Mouse (Mus musculus) midbrain, embryonic 13.5 days (tissue): ENCODE data around the gene Adgrf5. TPM values are rescaled to one million over a fixed set of nuclear protein-coding genes. Genes with fewer than 3 reads are reported as not detected.
"Not testable (repeated sequence)": the region's sequence is repeated elsewhere in the genome, so short reads cannot be mapped to it uniquely, and the experiment has no call there.

Source experiments
- ATAC-seq: fragments of 200-750 bp; cut with Nextera tagmentation; 2 replicates; pipeline ENCODE4 v1.8.0; 2017; ENCODE audit warnings: mild to moderate bottlenecking, moderate TSS enrichment, moderate library complexity
- H3K27ac ChIP-seq: fragments of 300-500 bp; sonication (generic); 2 replicates; pipeline ENCODE4 v1.5.1; 2015; ENCODE audit warnings: inconsistent platforms, mild to moderate bottlenecking, moderate library complexity
- H3K27me3 ChIP-seq: fragments of 300-500 bp; sonication (generic); 2 replicates; pipeline ENCODE4 v1.6.1; 2015; ENCODE audit warnings: mild to moderate bottlenecking, inconsistent platforms
- H3K36me3 ChIP-seq: fragments of 300-500 bp; sonication (generic); 2 replicates; pipeline ENCODE4 v1.6.1; 2015; ENCODE audit warnings: mild to moderate bottlenecking, inconsistent platforms
- H3K4me1 ChIP-seq: fragments of 300-500 bp; sonication (generic); replicated peaks from 2 replicates; pipeline ENCODE4 v1.6.1; 2015; ENCODE audit warnings: inconsistent platforms
- H3K4me2 ChIP-seq: fragments of 300-500 bp; sonication (generic); replicated peaks from 2 replicates; pipeline ENCODE4 v1.6.1; 2015; ENCODE audit warnings: moderate library complexity, mild to moderate bottlenecking, inconsistent platforms
- H3K4me3 ChIP-seq: fragments of 300-500 bp; sonication (generic); replicated peaks from 2 replicates; pipeline ENCODE4 v1.5.1; 2015; ENCODE audit warnings: mild to moderate bottlenecking, inconsistent platforms
- H3K9ac ChIP-seq: fragments of 300-500 bp; sonication (generic); replicated peaks from 2 replicates; pipeline ENCODE4 v1.6.1; 2015; ENCODE audit warnings: mild to moderate bottlenecking, inconsistent platforms
- H3K9me3 ChIP-seq: fragments of 300-500 bp; sonication (generic); 2 replicates; pipeline ENCODE4 v1.6.1; 2016; ENCODE audit warnings: mild to moderate bottlenecking, inconsistent platforms
- WGBS: fragments of 180-500 bp; shearing (Covaris S2); methylation state at CpG from one replicate; pipeline ENCODE4 v1.1.7; 2015; 5-methylcytosine and 5-hydroxymethylcytosine counted together
- polyA plus RNA-seq: library from polyadenylated mRNA; unstranded; fragments of >200 nt; fragmentation: Nextera tagmentation; extraction: Ambion mirVana; gene quantifications from 2 replicates; pipeline ENCODE4 v1.2.1, GENCODE M21; 2015

The Adgrf5 gene
- polyA plus RNA-seq, 1 experiment from 2014 or later = 8.6 TPM

DNA sequence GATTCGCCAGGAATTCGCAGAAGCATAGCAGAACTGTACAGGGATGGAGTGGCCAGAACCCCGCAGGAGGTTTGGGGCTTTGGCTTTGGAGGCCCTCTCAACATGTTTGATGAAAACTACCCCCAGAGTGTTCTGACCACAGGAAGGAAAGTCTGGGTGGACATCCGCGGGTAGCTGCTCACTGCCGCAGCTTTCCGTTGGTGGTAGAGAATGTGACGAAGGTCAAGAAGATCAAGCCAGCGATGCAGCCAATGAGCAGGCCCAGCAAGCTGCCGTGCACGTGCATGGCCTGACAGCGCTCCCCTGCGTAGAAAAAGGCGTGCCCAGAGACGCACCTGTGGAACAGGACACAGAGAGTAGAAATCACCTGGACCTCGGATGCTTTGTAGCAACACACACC is 114.5 kb downstream of the Adgrf5 start:
- Histone ChIP-seq H3K27ac (no peak overlapping the region), H3K4me2 (no peak overlapping the region), H3K27me3 (no peaks in the 10 kb centered on the region), H3K4me3 (no peak overlapping the region), H3K9me3 (no peaks in the 10 kb centered on the region), H3K36me3 (no peaks in the 10 kb centered on the region), H3K9ac (no peak overlapping the region), H3K4me1 (no peaks in the 10 kb centered on the region)
- ATAC-seq = no peak
- 92% methylated on average over 16 of the region's 16 CpGs for WGBS

- no peak overlapping the region for H3K4me3 ChIP-seq
- H3K27ac ChIP-seq = no peak overlapping the region
- no peaks in the 10 kb centered on the region for H3K4me1 ChIP-seq
- no peaks in the 10 kb centered on the region for H3K36me3 ChIP-seq
- ATAC-seq = no peak
- no peak overlapping the region for H3K4me2 ChIP-seq
- no peaks in the 10 kb centered on the region for H3K9me3 ChIP-seq
- H3K27me3 ChIP-seq = no peaks in the 10 kb centered on the region
- H3K9ac ChIP-seq = no peak overlapping the region
Measured at GRCm38 (mm10) chr17:43477621-43478020, 117.4 kb downstream of the Adgrf5 start.

- H3K27ac ChIP-seq = no peak overlapping the region
- no peak overlapping the region for H3K9ac ChIP-seq
- no peaks in the 10 kb centered on the region for H3K36me3 ChIP-seq
- no peak for ATAC-seq
- H3K9me3 ChIP-seq = no peaks in the 10 kb centered on the region
- H3K4me2 ChIP-seq = no peak overlapping the region
- no peaks in the 10 kb centered on the region for H3K27me3 ChIP-seq
- H3K4me1 ChIP-seq = no peaks in the 10 kb centered on the region
- no peak overlapping the region for H3K4me3 ChIP-seq
- WGBS = 88% methylated on average over 3 of the region's 3 CpGs
Measured at GRCm38 (mm10) chr17:43485982-43486381, 125.7 kb downstream of the Adgrf5 start.

GRCm38 (mm10) chr17:43488439-43489151 is 128.3 kb downstream of the Adgrf5 start:
- Histone ChIP-seq H3K9ac (no peak overlapping the region), H3K4me2 (no peak overlapping the region), H3K27me3 (no peaks in the 10 kb centered on the region), H3K4me3 (no peak overlapping the region), H3K9me3 (no peaks in the 10 kb centered on the region), H3K27ac (no peak overlapping the region), H3K4me1 (no peaks in the 10 kb centered on the region), H3K36me3 (no peaks in the 10 kb centered on the region)
- WGBS = 95% methylated on average over 2 of the region's 2 CpGs
- no peak for ATAC-seq

DNA sequence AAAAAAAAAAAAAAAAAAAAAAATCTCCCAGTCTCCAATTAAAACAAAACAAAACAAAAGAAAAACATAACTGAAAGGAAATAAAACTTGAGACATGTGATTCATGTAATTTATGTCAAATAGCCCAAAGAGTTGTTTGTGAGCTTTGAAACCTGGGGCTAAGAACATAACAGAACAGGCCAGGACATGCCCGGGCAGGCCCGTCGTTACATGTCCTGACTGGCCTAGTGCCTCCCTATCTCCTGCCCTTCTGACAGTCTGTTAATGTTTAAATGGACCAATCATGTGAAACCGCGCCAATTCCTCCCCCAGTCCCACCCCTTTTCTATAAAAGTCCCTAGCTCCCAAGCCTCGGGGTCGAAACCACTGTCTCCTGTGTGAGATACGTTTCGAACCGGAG is 130.1 kb downstream of the Adgrf5 start:
- not testable (repeated sequence) for H3K4me1 ChIP-seq
- 95% methylated on average over 8 of the region's 10 CpGs for WGBS

GRCm38 (mm10) chr17:43495502-43495901 is 135.3 kb downstream of the Adgrf5 start:
- no peak overlapping the region for H3K27ac ChIP-seq
- 86% methylated on average over 5 of the region's 5 CpGs for WGBS
- no peaks in the 10 kb centered on the region for H3K27me3 ChIP-seq
- H3K4me2 ChIP-seq = no peak overlapping the region
- H3K9ac ChIP-seq = no peak overlapping the region
- no peak for ATAC-seq
- H3K9me3 ChIP-seq = no peaks in the 10 kb centered on the region
- no peaks in the 10 kb centered on the region for H3K36me3 ChIP-seq
- no peaks in the 10 kb centered on the region for H3K4me1 ChIP-seq
- no peak overlapping the region for H3K4me3 ChIP-seq

More for the DNA sequence above, 130.1 kb downstream of the Adgrf5 start:
- H3K4me2 ChIP-seq, H3K4me3 ChIP-seq, H3K27ac ChIP-seq, H3K27me3 ChIP-seq, H3K9ac ChIP-seq, H3K36me3 ChIP-seq, H3K9me3 ChIP-seq, ATAC-seq: not testable (repeated sequence)

DNA sequence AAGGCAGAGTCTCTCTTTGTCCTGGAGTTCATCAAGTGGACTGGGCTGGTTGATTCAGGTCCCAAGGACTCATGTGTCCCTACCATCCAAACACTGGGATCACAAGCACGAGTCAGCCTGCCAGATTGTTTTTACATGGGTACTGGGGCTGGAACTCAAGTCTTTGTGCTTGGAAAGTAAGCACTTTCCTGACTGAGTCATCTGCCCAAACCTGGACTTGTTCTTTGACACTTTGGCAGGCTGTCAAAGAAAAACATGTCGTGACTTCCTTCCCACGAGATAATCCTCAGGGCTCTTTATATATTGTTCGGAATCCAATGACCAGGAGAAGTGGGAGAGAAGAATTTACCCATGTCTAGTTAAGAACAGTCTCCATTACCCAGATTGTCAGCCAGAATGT is 137.3 kb downstream of the Adgrf5 start:
- Histone ChIP-seq H3K9ac (no peak overlapping the region), H3K4me3 (no peak overlapping the region), H3K27me3 (no peaks in the 10 kb centered on the region), H3K36me3 (no peaks in the 10 kb centered on the region), H3K27ac (no peak overlapping the region), H3K4me1 (no peaks in the 10 kb centered on the region), H3K9me3 (no peaks in the 10 kb centered on the region), H3K4me2 (no peak overlapping the region)
- ATAC-seq = no peak
- 85% methylated on average over 4 of the region's 4 CpGs for WGBS

DNA sequence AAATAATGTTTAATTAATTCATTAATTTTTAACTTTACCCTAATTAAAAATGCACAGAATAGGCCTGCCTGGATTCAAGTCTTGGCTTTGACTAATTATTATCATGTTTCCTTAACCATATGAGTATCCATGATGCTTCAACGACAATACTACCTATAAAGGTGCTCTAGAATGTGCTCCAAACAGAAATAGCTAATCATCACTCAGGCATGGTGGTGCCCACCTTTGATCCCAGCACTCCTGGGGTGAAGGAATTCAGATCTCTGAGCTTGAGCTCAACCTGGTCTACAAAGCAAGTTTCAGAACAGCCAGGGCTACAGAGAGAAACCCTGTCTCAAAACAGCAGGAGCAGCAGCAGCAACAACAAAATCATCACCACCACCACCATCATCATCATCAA is 140.3 kb downstream of the Adgrf5 start:
- Histone ChIP-seq H3K27ac (no peak overlapping the region), H3K4me2 (no peak overlapping the region), H3K4me1 (no peaks in the 10 kb centered on the region), H3K9ac (no peak overlapping the region), H3K36me3 (no peaks in the 10 kb centered on the region), H3K9me3 (no peaks in the 10 kb centered on the region), H3K27me3 (no peaks in the 10 kb centered on the region), H3K4me3 (no peak overlapping the region)
- 74% methylated on average over 1 of the region's 1 CpGs for WGBS
- ATAC-seq = no peak

- H3K27ac ChIP-seq = no peak overlapping the region
- H3K4me3 ChIP-seq = no peak overlapping the region
- no peaks in the 10 kb centered on the region for H3K4me1 ChIP-seq
- no peak overlapping the region for H3K4me2 ChIP-seq
- H3K9me3 ChIP-seq = no peaks in the 10 kb centered on the region
- no peak for ATAC-seq
- no peaks in the 10 kb centered on the region for H3K27me3 ChIP-seq
- H3K36me3 ChIP-seq = no peaks in the 10 kb centered on the region
- 84% methylated on average over 3 of the region's 3 CpGs for WGBS
- no peak overlapping the region for H3K9ac ChIP-seq
Measured at GRCm38 (mm10) chr17:43501223-43501622, 141.0 kb downstream of the Adgrf5 start.

DNA sequence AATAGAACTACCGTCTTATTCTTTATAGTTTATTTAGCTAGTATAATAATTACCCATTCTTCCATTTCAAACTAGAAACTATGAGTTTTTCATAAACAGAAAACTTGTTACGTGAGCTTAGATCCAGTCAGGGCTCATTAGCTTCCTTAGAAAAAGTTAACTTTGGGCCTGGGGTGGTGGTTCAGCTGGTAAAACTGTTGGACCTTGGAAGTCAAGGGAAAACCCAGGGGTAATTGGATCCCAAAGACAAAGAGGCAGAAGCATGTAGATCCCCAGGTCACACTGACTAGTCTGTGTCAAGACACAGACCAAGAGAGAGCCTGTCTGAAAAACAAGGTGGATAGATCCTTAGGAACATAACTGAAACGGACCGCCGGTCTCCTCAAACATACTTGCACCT is 141.4 kb downstream of the Adgrf5 start:
- Histone ChIP-seq H3K36me3 (no peaks in the 10 kb centered on the region), H3K9me3 (no peaks in the 10 kb centered on the region), H3K27ac (no peak overlapping the region), H3K9ac (no peak overlapping the region), H3K4me3 (no peak overlapping the region), H3K27me3 (no peaks in the 10 kb centered on the region), H3K4me2 (no peak overlapping the region), H3K4me1 (no peaks in the 10 kb centered on the region)
- ATAC-seq = no peak
- WGBS = 94% methylated on average over 5 of the region's 5 CpGs

GRCm38 (mm10) chr17:43502592-43502991 is 142.3 kb downstream of the Adgrf5 start, which contains the start of gene Mep1a:
Gene Mep1a (minus strand): TSS chr17:43502812.
- no peaks in the 10 kb centered on the region for H3K9me3 ChIP-seq
- H3K36me3 ChIP-seq = no peaks in the 10 kb centered on the region
- H3K9ac ChIP-seq = no peak within 1 kb of the TSS
- H3K4me3 ChIP-seq = no peak within 1 kb of the TSS
- 90% methylated on average over 9 of the region's 9 CpGs for WGBS
- ATAC-seq = no peak
- no peaks in the 10 kb centered on the region for H3K27me3 ChIP-seq
- H3K4me1 ChIP-seq = no peaks in the 10 kb centered on the region
- no peak within 1 kb of the TSS for H3K4me2 ChIP-seq
- H3K27ac ChIP-seq = no peak within 1 kb of the TSS

GRCm38 (mm10) chr17:43503861-43504593 is 143.8 kb downstream of the Adgrf5 start:
- ATAC-seq = no peak
- WGBS = 83% methylated on average over 4 of the region's 4 CpGs

DNA sequence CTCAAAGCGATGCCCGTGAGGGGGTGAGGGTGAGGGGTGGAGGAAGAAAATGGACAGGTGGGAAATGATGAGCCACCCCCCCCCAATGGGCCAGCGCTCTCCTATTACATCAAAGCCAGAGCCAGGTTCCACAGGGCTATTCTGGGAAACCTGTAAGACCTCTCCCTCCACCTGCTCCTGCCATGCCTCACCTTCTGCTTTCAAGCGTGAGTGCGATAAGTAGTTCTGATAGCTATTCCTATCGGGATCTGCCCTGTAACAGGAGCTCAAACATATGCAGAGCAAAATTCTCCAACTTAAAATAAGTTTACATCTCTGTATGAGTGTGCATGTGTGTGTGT is 144.3 kb downstream of the Adgrf5 start:
- Histone ChIP-seq H3K36me3 (no peaks in the 10 kb centered on the region), H3K4me3 (no peak overlapping the region), H3K9ac (no peak overlapping the region), H3K27ac (no peak overlapping the region), H3K4me1 (no peaks in the 10 kb centered on the region), H3K9me3 (no peaks in the 10 kb centered on the region), H3K4me2 (no peak overlapping the region), H3K27me3 (no peaks in the 10 kb centered on the region)
- WGBS = 92% methylated on average over 6 of the region's 6 CpGs
- no peak for ATAC-seq

More at GRCm38 (mm10) chr17:43503861-43504593, 143.8 kb downstream of the Adgrf5 start:
- Histone ChIP-seq H3K36me3 (no peaks in the 10 kb centered on the region), H3K9ac (no peak overlapping the region), H3K27me3 (no peaks in the 10 kb centered on the region), H3K27ac (no peak overlapping the region), H3K4me3 (no peak overlapping the region), H3K4me1 (no peaks in the 10 kb centered on the region), H3K9me3 (no peaks in the 10 kb centered on the region), H3K4me2 (no peak overlapping the region)
